Mouse (Mus musculus): ENCODE results near the gene Tmem119. TPM values are rescaled to one million over a fixed set of nuclear protein-coding genes. Genes with fewer than 3 reads are reported as not detected.

Tmem119 gene
- polyA plus RNA-seq, 1 experiment = 92.8 TPM

GRCm38 (mm10) chr5:113748556-113749331 lies 51.6 kb downstream of the Tmem119 start:
- H3K27ac ChIP-seq (ENCODE audit: insufficient read depth, low read length) = no peak overlapping the region
- no peaks in the 10 kb centered on the region for H3K4me1 ChIP-seq (ENCODE audit: control insufficient read depth, insufficient read depth, low read length)
- TF ChIP-seq POLR2A (IDR thresholded peaks at IDR 0.05; ENCODE audit: low read depth, low read length) (no peak), CTCF (IDR thresholded peaks at IDR 0.05; ENCODE audit: borderline replicate concordance, insufficient read depth, low read length) (no peak)
- no peak overlapping the region for H3K4me3 ChIP-seq (ENCODE audit: insufficient read depth, low read length)

- H3K4me3 ChIP-seq (ENCODE audit: insufficient read depth, low read length) = no peak overlapping the region
- no peaks in the 10 kb centered on the region for H3K4me1 ChIP-seq (ENCODE audit: control insufficient read depth, insufficient read depth, low read length)
- TF ChIP-seq CTCF (IDR thresholded peaks at IDR 0.05; ENCODE audit: borderline replicate concordance, insufficient read depth, low read length) = peak; percentile 12; the same call in 1 of the 2 replicates
- TF ChIP-seq POLR2A (IDR thresholded peaks at IDR 0.05; ENCODE audit: low read depth, low read length) = no peak
- no peak overlapping the region for H3K27ac ChIP-seq (ENCODE audit: insufficient read depth, low read length)
Measured at GRCm38 (mm10) chr5:113747629-113748028, 52.7 kb downstream of the Tmem119 start.

Other genes with a start within 250 kb of the Tmem119 start
- 13.2 and 26.1 TPM in 2 replicates for gene Cmklr1, start 150.1 kb downstream of the Tmem119 start, polyA plus RNA-seq (2011; ENCODE audit: insufficient read length, low read depth, missing spikeins)
- gene 1700069L16Rik, start 75.7 kb downstream of the Tmem119 start, polyA plus RNA-seq (2011; ENCODE audit: insufficient read length, low read depth, missing spikeins) = not detected in 2 replicates
- gene Ficd, start 64.7 kb downstream of the Tmem119 start, polyA plus RNA-seq (2011; ENCODE audit: insufficient read length, low read depth, missing spikeins) = 6.0 and 7.1 TPM in 2 replicates
- gene Sart3, start 28.0 kb downstream of the Tmem119 start, polyA plus RNA-seq (2011; ENCODE audit: insufficient read length, low read depth, missing spikeins) = 20.8 and 21.1 TPM in 2 replicates
- 71.8 and 85.3 TPM in 2 replicates for gene Iscu, start 27.8 kb downstream of the Tmem119 start, polyA plus RNA-seq (2011; ENCODE audit: insufficient read length, low read depth, missing spikeins)
- 0.74 TPM in 1 of 2 replicates, not detected in the other for gene Selplg, start 32.1 kb upstream of the Tmem119 start, polyA plus RNA-seq (2011; ENCODE audit: insufficient read length, low read depth, missing spikeins)
- gene Coro1c, start 108.2 kb upstream of the Tmem119 start, polyA plus RNA-seq (2011; ENCODE audit: insufficient read length, low read depth, missing spikeins) = 158 and 229 TPM in 2 replicates
- gene Ssh1, start 193.4 kb upstream of the Tmem119 start, polyA plus RNA-seq (2011; ENCODE audit: insufficient read length, low read depth, missing spikeins) = 21.0 and 22.9 TPM in 2 replicates
- gene Dao, start 203.2 kb upstream of the Tmem119 start, polyA plus RNA-seq (2011; ENCODE audit: insufficient read length, low read depth, missing spikeins) = not detected in 2 replicates

All from embryonic fibroblast, embryonic 13.5 days (primary cell).